Mouse (Mus musculus) olfactory bulb, adult 2 months (tissue): Measurements from ENCODE around the gene Fhit.

Experiments used
- CTCF ChIP-seq: fragments of 200-500 bp; IDR thresholded peaks from 2 replicates; pipeline ENCODE4 v1.5.1; 2012; ENCODE audit warnings: low read depth, mild to moderate bottlenecking, low read length, moderate library complexity; ENCODE audit not compliant: insufficient read depth
- POLR2A ChIP-seq: fragments of 200-500 bp; IDR thresholded peaks from 2 replicates; pipeline ENCODE4 v1.6.1; 2012; ENCODE audit warnings: mild to moderate bottlenecking, low read depth, low read length, moderate library complexity; ENCODE audit not compliant: insufficient read depth

DNA sequence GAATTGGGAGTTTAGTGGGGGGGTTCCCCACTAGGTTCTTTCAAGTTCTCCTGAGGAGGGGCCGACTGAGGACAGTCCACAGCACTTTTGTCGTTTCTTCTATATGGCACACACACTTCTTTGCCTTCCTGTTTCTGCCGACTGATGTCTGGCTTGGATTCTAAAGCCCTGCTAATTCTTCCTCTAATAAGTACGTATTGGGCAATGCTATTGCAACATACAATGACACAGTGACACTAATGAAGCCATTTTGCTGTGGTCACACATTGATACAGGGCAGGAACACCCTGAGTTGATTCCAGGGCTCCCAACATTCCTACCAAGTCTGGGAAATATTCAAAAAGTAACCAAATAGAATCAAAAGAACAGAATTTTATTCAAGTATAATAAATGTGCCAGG lies 1032.2 kb downstream of the Fhit start:
- TF ChIP-seq CTCF, result no peak
- TF ChIP-seq POLR2A, result no peak
